Mouse (Mus musculus) intestine, embryonic 15.5 days (tissue): ENCODE measurements at regions not wholly inside any gene's neighbourhood (a gene's known extent, or its start where the extent isn't known, plus 50 kb on each side); places are given as distances from the start of the nearest gene placed in this dataset.
A peak's percentile ranks its signal among the peaks of the same experiment; 100 is the strongest.

Source experiments
- ATAC-seq: fragments of 200-750 bp; cut with Nextera tagmentation; 2 replicates; pipeline ENCODE4 v1.8.0; 2017; ENCODE audit warnings: moderate TSS enrichment, moderate library complexity
- H3K27ac ChIP-seq: fragments of 300-500 bp; sonication (generic); 2 replicates; pipeline ENCODE4 v1.5.1; 2015; ENCODE audit warnings: mild to moderate bottlenecking, inconsistent platforms
- H3K27me3 ChIP-seq: fragments of 300-500 bp; sonication (generic); replicated peaks from 2 replicates; pipeline ENCODE4 v1.6.1; 2015; ENCODE audit warnings: inconsistent platforms
- H3K36me3 ChIP-seq: fragments of 300-500 bp; sonication (generic); 2 replicates; pipeline ENCODE4 v1.6.1; 2015; ENCODE audit warnings: inconsistent platforms
- H3K4me1 ChIP-seq: fragments of 300-500 bp; sonication (generic); replicated peaks from 2 replicates; pipeline ENCODE4 v1.6.1; 2015; ENCODE audit warnings: inconsistent platforms
- H3K4me2 ChIP-seq: fragments of 300-500 bp; sonication (generic); replicated peaks from 2 replicates; pipeline ENCODE4 v1.6.1; 2015; ENCODE audit warnings: mild to moderate bottlenecking, inconsistent platforms
- H3K4me3 ChIP-seq: fragments of 300-500 bp; sonication (generic); replicated peaks from 2 replicates; pipeline ENCODE4 v1.5.1; 2015; ENCODE audit warnings: inconsistent platforms
- H3K9ac ChIP-seq: fragments of 300-500 bp; sonication (generic); 2 replicates; pipeline ENCODE4 v1.6.1; 2015; ENCODE audit warnings: inconsistent platforms
- H3K9me3 ChIP-seq: fragments of 300-500 bp; sonication (generic); 2 replicates; pipeline ENCODE4 v1.6.1; 2016; ENCODE audit warnings: inconsistent platforms
- WGBS: fragments of 180-500 bp; shearing (Covaris S2); methylation state at CpG from one replicate; pipeline ENCODE4 v1.1.7; 2015; 5-methylcytosine and 5-hydroxymethylcytosine counted together

GRCm38 (mm10) chr3:151216764-151217502 is 220.8 kb upstream of the Adgrl4 start:
- no peak for ATAC-seq
- no peaks in the 10 kb centered on the region for H3K9me3 ChIP-seq
- H3K27ac ChIP-seq, result no peak overlapping the region
- H3K36me3 ChIP-seq, result no peaks in the 10 kb centered on the region
- H3K9ac ChIP-seq, result no peak overlapping the region
- no peaks in the 10 kb centered on the region for H3K27me3 ChIP-seq
- no peak overlapping the region for H3K4me3 ChIP-seq
- 76% methylated on average over 3 of the region's 3 CpGs for WGBS
- no peak overlapping the region for H3K4me2 ChIP-seq
- no peaks in the 10 kb centered on the region for H3K4me1 ChIP-seq

GRCm38 (mm10) chr3:151222407-151222806 is 215.3 kb upstream of the Adgrl4 start:
- no peak overlapping the region for H3K27ac ChIP-seq
- no peak for ATAC-seq
- 20% methylated on average over 3 of the region's 3 CpGs for WGBS
- no peaks in the 10 kb centered on the region for H3K27me3 ChIP-seq
- H3K4me1 ChIP-seq, result no peaks in the 10 kb centered on the region
- no peaks in the 10 kb centered on the region for H3K36me3 ChIP-seq
- H3K9me3 ChIP-seq, result no peaks in the 10 kb centered on the region
- no peak overlapping the region for H3K4me2 ChIP-seq
- H3K9ac ChIP-seq, result no peak overlapping the region
- no peak overlapping the region for H3K4me3 ChIP-seq

GRCm38 (mm10) chr3:151252458-151252857 is 185.2 kb upstream of the Adgrl4 start:
- H3K4me1 ChIP-seq, result no peaks in the 10 kb centered on the region
- WGBS, result 69% methylated on average over 2 of the region's 2 CpGs
- no peak for ATAC-seq
- H3K27me3 ChIP-seq, result no peaks in the 10 kb centered on the region
- no peak overlapping the region for H3K27ac ChIP-seq
- no peaks in the 10 kb centered on the region for H3K36me3 ChIP-seq
- H3K4me2 ChIP-seq, result no peak overlapping the region
- H3K9me3 ChIP-seq, result no peaks in the 10 kb centered on the region
- H3K4me3 ChIP-seq, result no peak overlapping the region
- no peak overlapping the region for H3K9ac ChIP-seq

GRCm38 (mm10) chr3:151262821-151263220 is 174.9 kb upstream of the Adgrl4 start:
- H3K27ac ChIP-seq, result no peak overlapping the region
- no peaks in the 10 kb centered on the region for H3K4me1 ChIP-seq
- no peaks in the 10 kb centered on the region for H3K9me3 ChIP-seq
- WGBS, result 67% methylated on average over 3 of the region's 3 CpGs
- H3K4me3 ChIP-seq, result no peak overlapping the region
- H3K4me2 ChIP-seq, result no peak overlapping the region
- no peak for ATAC-seq
- no peaks in the 10 kb centered on the region for H3K36me3 ChIP-seq
- H3K9ac ChIP-seq, result no peak overlapping the region
- H3K27me3 ChIP-seq, result no peaks in the 10 kb centered on the region

GRCm38 (mm10) chr3:151265658-151266057 is 172.0 kb upstream of the Adgrl4 start:
- WGBS, result 21% methylated on average over 2 of the region's 2 CpGs
- Histone ChIP-seq H3K9ac (no peak overlapping the region), H3K27me3 (no peaks in the 10 kb centered on the region), H3K4me3 (no peak overlapping the region), H3K4me1 (no peaks in the 10 kb centered on the region), H3K27ac (no peak overlapping the region), H3K4me2 (no peak overlapping the region), H3K9me3 (no peaks in the 10 kb centered on the region), H3K36me3 (no peaks in the 10 kb centered on the region)
- no peak for ATAC-seq

GRCm38 (mm10) chr3:151269514-151269913 is 168.2 kb upstream of the Adgrl4 start:
- 78% methylated on average over 2 of the region's 2 CpGs for whole genome bisulfite sequencing
- Histone ChIP-seq H3K4me2 (no peak overlapping the region), H3K27me3 (no peaks in the 10 kb centered on the region), H3K9ac (no peak overlapping the region), H3K4me1 (no peaks in the 10 kb centered on the region), H3K9me3 (no peaks in the 10 kb centered on the region), H3K27ac (no peak overlapping the region), H3K4me3 (no peak overlapping the region), H3K36me3 (no peaks in the 10 kb centered on the region)
- no peak for ATAC-seq

- H3K36me3 ChIP-seq, result no peaks in the 10 kb centered on the region
- H3K4me3 ChIP-seq, result no peak overlapping the region
- no peaks in the 10 kb centered on the region for H3K27me3 ChIP-seq
- no peaks in the 10 kb centered on the region for H3K4me1 ChIP-seq
- no peak overlapping the region for H3K4me2 ChIP-seq
- no peak for ATAC-seq
- 89% methylated on average over 1 of the region's 1 CpGs for WGBS
- H3K9me3 ChIP-seq, result no peaks in the 10 kb centered on the region
- no peak overlapping the region for H3K9ac ChIP-seq
- no peak overlapping the region for H3K27ac ChIP-seq
Measured at GRCm38 (mm10) chr3:151283829-151284228, 153.9 kb upstream of the Adgrl4 start.

GRCm38 (mm10) chr3:151293981-151294605 is 143.6 kb upstream of the Adgrl4 start:
- Histone ChIP-seq H3K4me1 (no peaks in the 10 kb centered on the region), H3K9me3 (no peaks in the 10 kb centered on the region), H3K4me3 (no peak overlapping the region), H3K9ac (no peak overlapping the region), H3K27ac (no peak overlapping the region), H3K36me3 (no peaks in the 10 kb centered on the region), H3K4me2 (no peak overlapping the region), H3K27me3 (no peaks in the 10 kb centered on the region)
- whole genome bisulfite sequencing, result 38% methylated on average over 11 of the region's 11 CpGs
- peak; percentile 59 for ATAC-seq

- Histone ChIP-seq H3K4me1 (no peaks in the 10 kb centered on the region), H3K4me3 (no peak overlapping the region), H3K27ac (no peak overlapping the region), H3K4me2 (no peak overlapping the region), H3K27me3 (no peaks in the 10 kb centered on the region), H3K9ac (no peak overlapping the region), H3K36me3 (no peaks in the 10 kb centered on the region), H3K9me3 (no peaks in the 10 kb centered on the region)
- ATAC-seq, result no peak
- WGBS, result 69% methylated on average over 7 of the region's 7 CpGs
Measured at GRCm38 (mm10) chr3:151294606-151295005, 143.1 kb upstream of the Adgrl4 start.

GRCm38 (mm10) chr3:151295027-151295426 is 142.7 kb upstream of the Adgrl4 start:
- 62% methylated on average over 9 of the region's 9 CpGs for WGBS
- H3K27ac ChIP-seq, result no peak overlapping the region
- ATAC-seq, result no peak
- no peak overlapping the region for H3K4me3 ChIP-seq
- no peaks in the 10 kb centered on the region for H3K36me3 ChIP-seq
- H3K9me3 ChIP-seq, result no peaks in the 10 kb centered on the region
- H3K4me2 ChIP-seq, result no peak overlapping the region
- H3K27me3 ChIP-seq, result no peaks in the 10 kb centered on the region
- no peak overlapping the region for H3K9ac ChIP-seq
- no peaks in the 10 kb centered on the region for H3K4me1 ChIP-seq

GRCm38 (mm10) chr3:151298325-151298724 is 139.4 kb upstream of the Adgrl4 start:
- H3K9me3 ChIP-seq, result no peaks in the 10 kb centered on the region
- no peaks in the 10 kb centered on the region for H3K4me1 ChIP-seq
- H3K27me3 ChIP-seq, result no peaks in the 10 kb centered on the region
- H3K9ac ChIP-seq, result no peak overlapping the region
- no peak overlapping the region for H3K4me2 ChIP-seq
- no peak for ATAC-seq
- H3K4me3 ChIP-seq, result no peak overlapping the region
- no peak overlapping the region for H3K27ac ChIP-seq
- H3K36me3 ChIP-seq, result no peaks in the 10 kb centered on the region
- 59% methylated on average over 2 of the region's 2 CpGs for WGBS

- ATAC-seq, result no peak
- H3K36me3 ChIP-seq, result no peaks in the 10 kb centered on the region
- H3K4me1 ChIP-seq, result no peaks in the 10 kb centered on the region
- no peak overlapping the region for H3K9ac ChIP-seq
- 88% methylated on average over 4 of the region's 4 CpGs for WGBS
- H3K4me2 ChIP-seq, result no peak overlapping the region
- H3K9me3 ChIP-seq, result no peaks in the 10 kb centered on the region
- no peak overlapping the region for H3K27ac ChIP-seq
- no peak overlapping the region for H3K4me3 ChIP-seq
- H3K27me3 ChIP-seq, result no peaks in the 10 kb centered on the region
Measured at GRCm38 (mm10) chr3:151305402-151305801, 132.3 kb upstream of the Adgrl4 start.

GRCm38 (mm10) chr3:151307975-151308374 is 129.7 kb upstream of the Adgrl4 start:
- H3K36me3 ChIP-seq, result no peaks in the 10 kb centered on the region
- no peaks in the 10 kb centered on the region for H3K27me3 ChIP-seq
- no peak overlapping the region for H3K4me3 ChIP-seq
- H3K4me1 ChIP-seq, result no peaks in the 10 kb centered on the region
- no peaks in the 10 kb centered on the region for H3K9me3 ChIP-seq
- no peak overlapping the region for H3K9ac ChIP-seq
- no peak overlapping the region for H3K27ac ChIP-seq
- ATAC-seq, result no peak
- WGBS, result 55% methylated on average over 4 of the region's 4 CpGs
- no peak overlapping the region for H3K4me2 ChIP-seq
